Mouse (Mus musculus) lung, postnatal 25 days (tissue): ENCODE measurements around the gene 1810009A15Rik.

Source experiments
- DNase-seq: peaks from one replicate; pipeline ENCODE4 v3.0.0; 2022; ENCODE audit warnings: low spot score

Gene 1810009A15Rik

DNA sequence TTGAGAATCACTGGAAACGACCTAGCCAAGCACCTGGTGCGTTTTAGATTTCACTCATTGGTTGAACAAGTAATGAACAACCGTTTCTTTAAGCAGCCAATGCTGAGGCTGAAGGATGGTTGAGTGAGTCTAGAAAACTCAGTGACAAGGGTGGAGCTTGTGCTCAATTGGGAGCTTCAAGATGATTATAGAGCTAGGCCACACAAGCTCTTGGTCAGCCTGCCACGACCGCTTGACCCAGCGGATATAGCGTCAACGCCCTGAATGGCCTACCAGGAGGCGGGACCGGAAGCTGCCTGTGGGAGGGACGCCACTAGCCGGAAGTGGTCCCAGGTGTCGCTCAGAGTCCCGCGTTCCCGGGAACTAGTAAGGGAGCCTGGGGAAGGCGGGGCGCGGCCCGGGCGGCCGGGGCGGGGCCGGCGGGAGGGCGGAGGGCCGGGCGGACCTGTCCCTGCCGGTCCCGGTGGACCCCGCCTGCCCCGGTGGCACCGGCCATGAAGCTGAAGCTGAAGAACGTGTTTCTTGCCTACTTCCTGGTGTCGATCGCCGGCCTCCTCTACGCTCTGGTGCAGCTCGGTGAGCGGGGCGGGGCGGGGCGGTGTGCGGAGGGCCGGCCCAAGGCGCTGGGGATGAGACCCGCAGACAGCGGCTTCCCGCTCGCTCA lies 31.6 kb downstream of the 1810009A15Rik start, which contains the start of gene B3gat3:
TSS of gene B3gat3 (plus strand) at position 302 of the 664 bp plus-strand sequence.
- DNase-seq: peak; percentile 97

GRCm38 (mm10) chr19:8920836-8921291 lies 32.2 kb downstream of the 1810009A15Rik start:
- no peak for DNase-seq

DNA sequence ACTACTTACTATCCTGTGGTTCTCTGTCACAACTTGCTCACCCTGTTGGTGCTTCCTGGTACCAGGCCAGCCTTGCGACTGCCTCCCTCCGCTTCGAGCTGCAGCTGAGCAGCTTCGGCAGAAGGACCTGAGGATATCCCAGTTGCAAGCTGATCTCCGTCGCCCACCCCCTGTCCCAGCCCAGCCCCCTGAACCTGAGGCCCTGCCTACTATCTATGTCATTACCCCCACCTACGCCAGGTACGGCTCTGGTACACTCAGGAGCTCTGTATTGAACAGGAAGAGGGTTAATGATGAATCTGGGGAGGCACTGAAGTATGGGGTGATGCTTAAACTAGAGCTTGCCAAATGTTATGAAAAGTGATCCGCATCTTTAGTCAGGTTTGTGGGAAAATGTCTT lies 33.1 kb downstream of the 1810009A15Rik start:
- no peak for DNase-seq

DNA sequence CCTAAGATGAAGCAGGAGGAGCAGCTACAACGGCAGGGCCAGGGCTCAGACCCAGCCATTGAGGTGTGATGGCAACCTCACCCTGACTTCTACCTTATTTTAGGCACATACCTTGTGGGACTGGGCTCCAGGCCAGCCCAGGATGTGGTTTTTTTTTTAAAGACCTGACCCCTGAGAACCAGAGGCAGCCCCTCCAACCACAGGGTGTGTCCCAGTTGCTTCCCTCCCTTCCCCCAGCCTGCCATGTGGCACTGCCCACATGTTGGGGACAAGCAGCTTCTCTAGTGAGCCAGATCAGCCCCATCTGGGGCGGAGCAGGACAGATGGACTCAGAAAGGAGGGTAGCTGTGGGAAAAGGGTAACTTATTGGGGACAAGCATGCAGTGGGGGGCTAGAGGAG lies 38.1 kb downstream of the 1810009A15Rik start:
- DNase-seq: no peak

- DNase-seq: no peak
Measured at GRCm38 (mm10) chr19:8927891-8928525, 39.4 kb downstream of the 1810009A15Rik start.

DNA sequence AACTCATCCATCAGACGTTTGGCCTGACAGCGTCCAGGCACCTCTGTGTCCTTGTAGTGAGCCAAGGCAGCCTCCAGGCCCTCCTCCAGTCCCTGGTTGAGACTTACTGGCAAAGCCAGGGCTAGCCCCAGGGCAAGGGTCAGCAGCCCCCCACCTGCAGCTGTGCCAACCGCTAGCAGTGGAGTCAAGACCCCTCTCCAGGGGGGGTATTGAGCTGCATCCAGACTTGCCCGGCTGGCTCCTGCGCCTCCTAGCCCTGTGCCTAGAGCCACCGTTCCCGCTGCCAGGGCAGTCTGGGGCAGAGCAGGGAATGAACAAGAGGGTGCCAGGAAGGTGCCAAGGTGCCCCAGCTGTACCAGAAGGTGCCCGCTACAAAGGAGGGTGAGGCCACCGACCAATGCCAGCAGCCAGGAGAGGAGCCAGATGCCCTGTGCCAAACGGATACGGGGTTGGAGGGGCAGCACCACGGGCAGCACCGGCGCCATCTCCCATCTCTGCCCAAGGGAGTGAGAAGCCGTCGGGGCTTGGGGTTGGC lies 40.1 kb downstream of the 1810009A15Rik start:
- no peak for DNase-seq

GRCm38 (mm10) chr19:8929224-8930088 lies 40.8 kb downstream of the 1810009A15Rik start, which contains the start of the genes Rom1 and Eml3:
Gene Rom1, minus strand, starts transcription at chr19:8929356.
Gene Eml3, plus strand, starts transcription at chr19:8929552.
- peak; percentile 94 for DNase-seq

DNA sequence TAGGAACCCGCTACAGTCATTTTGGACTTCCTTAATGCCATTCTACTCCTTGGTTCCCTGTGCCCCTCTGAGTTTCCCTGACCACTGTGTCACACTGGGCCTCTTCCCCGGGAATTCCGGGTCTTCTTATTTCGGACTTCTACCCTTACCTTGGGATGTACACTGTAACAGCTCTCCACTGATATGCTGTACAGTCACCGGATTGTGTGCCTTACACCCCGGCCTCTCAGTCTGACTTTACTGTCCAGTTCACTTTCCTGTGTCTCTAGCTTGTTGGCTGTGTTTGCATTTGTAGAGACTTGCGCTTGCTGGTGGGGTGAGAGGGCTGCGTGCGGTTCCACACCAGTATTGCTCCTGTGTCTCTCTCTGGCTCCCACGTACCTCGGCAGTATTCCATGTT lies 41.5 kb downstream of the 1810009A15Rik start:
- no peak for DNase-seq

GRCm38 (mm10) chr19:8930771-8931170 lies 42.1 kb downstream of the 1810009A15Rik start:
- no peak for DNase-seq

DNA sequence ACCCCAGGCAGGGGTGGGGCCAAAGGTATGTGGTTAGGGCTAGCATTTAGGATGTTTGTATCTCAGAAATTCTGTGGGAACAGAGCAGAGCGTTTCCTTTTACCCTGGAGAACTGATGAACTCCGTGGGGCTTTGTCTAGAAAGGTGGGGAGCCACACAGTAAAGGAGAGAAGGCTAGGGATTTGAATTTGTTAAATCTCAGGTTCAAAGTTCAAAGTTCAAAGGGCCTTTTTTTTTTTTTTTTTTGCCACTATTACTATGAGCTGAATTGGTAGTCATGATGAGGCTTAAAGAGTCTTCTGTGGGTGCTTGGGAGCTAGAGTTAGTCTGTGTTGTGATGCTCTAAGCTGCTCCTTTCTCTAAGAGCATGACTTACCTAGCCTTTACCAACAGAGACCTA lies 48.1 kb downstream of the 1810009A15Rik start:
- no peak for DNase-seq
